Mouse (Mus musculus) hindbrain, embryonic 13.5 days (tissue): Measurements from ENCODE around the gene Esr1. TPM values are rescaled to one million over a fixed set of nuclear protein-coding genes. Genes with fewer than 3 reads are reported as not detected.

Experiments used
- ATAC-seq: fragments of 200-750 bp; cut with Nextera tagmentation; 2 replicates; pipeline ENCODE4 v1.8.0; 2017; ENCODE audit warnings: moderate TSS enrichment; ENCODE audit not compliant: low FRiP score
- H3K27ac ChIP-seq: fragments of 300-500 bp; sonication (generic); 2 replicates; pipeline ENCODE4 v1.5.1; 2015; ENCODE audit warnings: inconsistent platforms, mild to moderate bottlenecking, moderate library complexity
- H3K27me3 ChIP-seq: fragments of 300-500 bp; sonication (generic); 2 replicates; pipeline ENCODE4 v1.6.1; 2015; ENCODE audit warnings: mild to moderate bottlenecking, inconsistent platforms
- H3K36me3 ChIP-seq: fragments of 300-500 bp; sonication (generic); 2 replicates; pipeline ENCODE4 v1.6.1; 2015; ENCODE audit warnings: mild to moderate bottlenecking, inconsistent platforms
- H3K4me1 ChIP-seq: fragments of 300-500 bp; sonication (generic); replicated peaks from 2 replicates; pipeline ENCODE4 v1.6.1; 2015; ENCODE audit warnings: inconsistent platforms
- H3K4me2 ChIP-seq: fragments of 300-500 bp; sonication (generic); 2 replicates; pipeline ENCODE4 v1.6.1; 2015; ENCODE audit warnings: inconsistent platforms, mild to moderate bottlenecking, moderate library complexity
- H3K4me3 ChIP-seq: fragments of 300-500 bp; sonication (generic); 2 replicates; pipeline ENCODE4 v1.5.1; 2015; ENCODE audit warnings: mild to moderate bottlenecking, inconsistent platforms
- H3K9ac ChIP-seq: fragments of 300-500 bp; sonication (generic); 2 replicates; pipeline ENCODE4 v1.6.1; 2015; ENCODE audit warnings: mild to moderate bottlenecking, inconsistent platforms
- H3K9me3 ChIP-seq: fragments of 300-500 bp; sonication (generic); 2 replicates; pipeline ENCODE4 v1.6.1; 2016; ENCODE audit warnings: inconsistent platforms
- WGBS: fragments of 180-500 bp; shearing (Covaris S2); methylation state at CpG from one replicate; pipeline ENCODE4 v1.1.7; 2015; 5-methylcytosine and 5-hydroxymethylcytosine counted together
- polyA plus RNA-seq: library from polyadenylated mRNA; unstranded; fragments of >200 nt; fragmentation: Nextera tagmentation; extraction: Ambion mirVana; gene quantifications from 2 replicates; pipeline ENCODE4 v1.2.1, GENCODE M21; 2015

The Esr1 gene
- polyA plus RNA-seq, 1 experiment from 2014 or later: 0.16 TPM

GRCm38 (mm10) chr10:4977374-4977773 lies 366.0 kb downstream of the Esr1 start:
- no peak for ATAC-seq
- Histone ChIP-seq H3K27ac (no peak overlapping the region), H3K9me3 (no peaks in the 10 kb centered on the region), H3K4me1 (no peaks in the 10 kb centered on the region), H3K27me3 (no peaks in the 10 kb centered on the region), H3K4me3 (no peak overlapping the region), H3K9ac (no peak overlapping the region), H3K4me2 (no peak overlapping the region), H3K36me3 (no peaks in the 10 kb centered on the region)
- 99% methylated on average over 3 of the region's 3 CpGs for WGBS

- no peaks in the 10 kb centered on the region for H3K4me1 ChIP-seq
- no peaks in the 10 kb centered on the region for H3K36me3 ChIP-seq
- H3K27ac ChIP-seq: no peak overlapping the region
- no peak overlapping the region for H3K4me2 ChIP-seq
- no peak for ATAC-seq
- no peaks in the 10 kb centered on the region for H3K27me3 ChIP-seq
- H3K9ac ChIP-seq: no peak overlapping the region
- no peak overlapping the region for H3K4me3 ChIP-seq
- H3K9me3 ChIP-seq: no peaks in the 10 kb centered on the region
- WGBS: 75% methylated on average over 2 of the region's 2 CpGs
Measured at GRCm38 (mm10) chr10:4983919-4984318, 372.5 kb downstream of the Esr1 start.

- WGBS: 86% methylated on average over 3 of the region's 3 CpGs
- Histone ChIP-seq H3K27ac (no peak overlapping the region), H3K9me3 (no peaks in the 10 kb centered on the region), H3K4me1 (no peaks in the 10 kb centered on the region), H3K9ac (no peak overlapping the region), H3K4me3 (no peak overlapping the region), H3K4me2 (no peak overlapping the region), H3K36me3 (no peaks in the 10 kb centered on the region), H3K27me3 (no peaks in the 10 kb centered on the region)
- ATAC-seq: no peak
Measured at GRCm38 (mm10) chr10:4993802-4994201, 382.4 kb downstream of the Esr1 start.

- Histone ChIP-seq H3K27ac (no peak overlapping the region), H3K4me3 (no peak overlapping the region), H3K4me1 (no peaks in the 10 kb centered on the region), H3K4me2 (no peak overlapping the region), H3K9me3 (no peaks in the 10 kb centered on the region), H3K27me3 (no peaks in the 10 kb centered on the region), H3K36me3 (no peaks in the 10 kb centered on the region), H3K9ac (no peak overlapping the region)
- no peak for ATAC-seq
- WGBS: 90% methylated on average over 3 of the region's 3 CpGs
Measured at GRCm38 (mm10) chr10:4996592-4996991, 385.2 kb downstream of the Esr1 start.

GRCm38 (mm10) chr10:5008795-5009366 lies 397.5 kb downstream of the Esr1 start:
- H3K9ac ChIP-seq: no peak overlapping the region
- H3K4me2 ChIP-seq: no peak overlapping the region
- 75% methylated on average over 8 of the region's 8 CpGs for WGBS
- H3K4me1 ChIP-seq: no peaks in the 10 kb centered on the region
- no peak for ATAC-seq
- no peak overlapping the region for H3K4me3 ChIP-seq
- H3K36me3 ChIP-seq: no peaks in the 10 kb centered on the region
- no peaks in the 10 kb centered on the region for H3K9me3 ChIP-seq
- H3K27ac ChIP-seq: no peak overlapping the region
- no peaks in the 10 kb centered on the region for H3K27me3 ChIP-seq

- ATAC-seq: no peak
- Histone ChIP-seq H3K36me3 (no peaks in the 10 kb centered on the region), H3K27ac (no peak overlapping the region), H3K4me3 (no peak overlapping the region), H3K4me2 (no peak overlapping the region), H3K9ac (no peak overlapping the region), H3K4me1 (no peaks in the 10 kb centered on the region), H3K27me3 (no peaks in the 10 kb centered on the region), H3K9me3 (no peaks in the 10 kb centered on the region)
Measured at GRCm38 (mm10) chr10:5012004-5012403, 400.6 kb downstream of the Esr1 start.

- WGBS: 91% methylated on average over 1 of the region's 1 CpGs
- Histone ChIP-seq H3K9ac (no peak overlapping the region), H3K36me3 (no peaks in the 10 kb centered on the region), H3K4me1 (no peaks in the 10 kb centered on the region), H3K9me3 (no peaks in the 10 kb centered on the region), H3K4me2 (no peak overlapping the region), H3K27ac (no peak overlapping the region), H3K4me3 (no peak overlapping the region), H3K27me3 (no peaks in the 10 kb centered on the region)
- ATAC-seq: no peak
Measured at GRCm38 (mm10) chr10:5014976-5015375, 403.6 kb downstream of the Esr1 start.

- H3K4me1 ChIP-seq: no peaks in the 10 kb centered on the region
- no peaks in the 10 kb centered on the region for H3K27me3 ChIP-seq
- no peak overlapping the region for H3K4me2 ChIP-seq
- no peaks in the 10 kb centered on the region for H3K9me3 ChIP-seq
- 29% methylated on average over 1 of the region's 1 CpGs for WGBS
- H3K9ac ChIP-seq: no peak overlapping the region
- no peak overlapping the region for H3K4me3 ChIP-seq
- peaks cover 10% of the 10 kb centered on the region for H3K36me3 ChIP-seq
- no peak overlapping the region for H3K27ac ChIP-seq
- ATAC-seq: no peak
Measured at GRCm38 (mm10) chr10:5017148-5017547, 405.8 kb downstream of the Esr1 start.

- H3K4me3 ChIP-seq: no peak overlapping the region
- no peak overlapping the region for H3K9ac ChIP-seq
- 95% methylated on average over 4 of the region's 4 CpGs for WGBS
- H3K4me2 ChIP-seq: no peak overlapping the region
- no peak for ATAC-seq
- no peaks in the 10 kb centered on the region for H3K4me1 ChIP-seq
- peaks cover 3% of the 10 kb centered on the region; the same call in 1 of the 2 replicates for H3K27me3 ChIP-seq
- peaks cover 15% of the 10 kb centered on the region for H3K36me3 ChIP-seq
- no peaks in the 10 kb centered on the region for H3K9me3 ChIP-seq
- no peak overlapping the region for H3K27ac ChIP-seq
Measured at GRCm38 (mm10) chr10:5025906-5026305, 414.5 kb downstream of the Esr1 start.

GRCm38 (mm10) chr10:5027208-5027607 lies 415.8 kb downstream of the Esr1 start:
- Histone ChIP-seq H3K27me3 (peaks cover 3% of the 10 kb centered on the region; the same call in 1 of the 2 replicates), H3K9ac (no peak overlapping the region), H3K36me3 (peaks cover 16% of the 10 kb centered on the region), H3K4me1 (no peaks in the 10 kb centered on the region), H3K4me3 (no peak overlapping the region), H3K4me2 (no peak overlapping the region), H3K27ac (no peak overlapping the region), H3K9me3 (no peaks in the 10 kb centered on the region)
- ATAC-seq: no peak
- WGBS: 77% methylated on average over 1 of the region's 1 CpGs

GRCm38 (mm10) chr10:5028301-5028700 lies 416.9 kb downstream of the Esr1 start:
- Histone ChIP-seq H3K36me3 (peaks cover 23% of the 10 kb centered on the region), H3K4me1 (no peaks in the 10 kb centered on the region), H3K27me3 (peaks cover 3% of the 10 kb centered on the region; the same call in 1 of the 2 replicates), H3K9ac (no peak overlapping the region), H3K4me3 (no peak overlapping the region), H3K9me3 (no peaks in the 10 kb centered on the region), H3K27ac (no peak overlapping the region), H3K4me2 (no peak overlapping the region)
- ATAC-seq: no peak
- WGBS: 90% methylated on average over 9 of the region's 9 CpGs

- WGBS: 90% methylated on average over 2 of the region's 2 CpGs
Measured at GRCm38 (mm10) chr10:5029161-5029560, 417.8 kb downstream of the Esr1 start.

GRCm38 (mm10) chr10:5029883-5030282 lies 418.5 kb downstream of the Esr1 start:
- ATAC-seq: no peak
- H3K4me1 ChIP-seq: no peaks in the 10 kb centered on the region
- H3K36me3 ChIP-seq: peaks cover 23% of the 10 kb centered on the region
- no peak overlapping the region for H3K4me3 ChIP-seq
- H3K27me3 ChIP-seq: peaks cover 3% of the 10 kb centered on the region; the same call in 1 of the 2 replicates
- no peak overlapping the region for H3K4me2 ChIP-seq
- 92% methylated on average over 1 of the region's 1 CpGs for WGBS
- H3K9ac ChIP-seq: no peak overlapping the region
- no peak overlapping the region for H3K27ac ChIP-seq
- H3K9me3 ChIP-seq: no peaks in the 10 kb centered on the region

More at GRCm38 (mm10) chr10:5029161-5029560, 417.8 kb downstream of the Esr1 start:
- Histone ChIP-seq H3K36me3 (peaks cover 23% of the 10 kb centered on the region), H3K9me3 (no peaks in the 10 kb centered on the region), H3K27ac (no peak overlapping the region), H3K9ac (no peak overlapping the region), H3K27me3 (peaks cover 3% of the 10 kb centered on the region; the same call in 1 of the 2 replicates), H3K4me3 (no peak overlapping the region), H3K4me1 (no peaks in the 10 kb centered on the region), H3K4me2 (no peak overlapping the region)
- ATAC-seq: no peak
